Mouse (Mus musculus) lung, postnatal 0 days (tissue): ENCODE results near the gene Zfp771.

Experiments used
- CTCF ChIP-seq: IDR thresholded peaks from 2 replicates; pipeline ENCODE4 v1.5.1; 2016; ENCODE audit warnings: antibody characterized with exemption, mild to moderate bottlenecking
- EP300 ChIP-seq: IDR thresholded peaks from 2 replicates; pipeline ENCODE4 v1.6.1; 2016; ENCODE audit warnings: antibody characterized with exemption, mild to moderate bottlenecking, control low read depth

- TF ChIP-seq CTCF (0 out of 2 replicates have a peak, but pooled peaks have one; percentile 2), EP300 (no peak)
Measured at GRCm38 (mm10) chr7:127232622-127233367, 11.3 kb upstream of the Zfp771 start, which contains the start of the genes Zfp553 and Sept1.
